Mouse (Mus musculus) spleen, adult 2 months (tissue): Measurements from ENCODE around the gene Ldb1.

Source experiments
- CTCF ChIP-seq: fragments of 200-500 bp; IDR thresholded peaks from 2 replicates; pipeline ENCODE4 v1.5.1; 2011; ENCODE audit warnings: mild to moderate bottlenecking, inconsistent platforms; ENCODE audit not compliant: insufficient read depth, insufficient read length, insufficient replicate concordance; ENCODE audit errors: extremely low read depth
- POLR2A ChIP-seq: fragments of 200-500 bp; IDR thresholded peaks from 2 replicates; pipeline ENCODE4 v1.6.1; 2011; ENCODE audit warnings: low read depth, low read length, inconsistent platforms

- TF ChIP-seq CTCF (peak; percentile 43; the same call in 1 of the 2 replicates), POLR2A (no peak)
Observed at GRCm38 (mm10) chr19:46086337-46086736, 41.3 kb upstream of the Ldb1 start.
